Mouse (Mus musculus) kidney, adult 11 months (tissue): ENCODE data around the gene Creb5.

Experiments used
- DNase-seq: peaks from one replicate; pipeline ENCODE4 v3.0.0; 2022

The Creb5 gene

DNA sequence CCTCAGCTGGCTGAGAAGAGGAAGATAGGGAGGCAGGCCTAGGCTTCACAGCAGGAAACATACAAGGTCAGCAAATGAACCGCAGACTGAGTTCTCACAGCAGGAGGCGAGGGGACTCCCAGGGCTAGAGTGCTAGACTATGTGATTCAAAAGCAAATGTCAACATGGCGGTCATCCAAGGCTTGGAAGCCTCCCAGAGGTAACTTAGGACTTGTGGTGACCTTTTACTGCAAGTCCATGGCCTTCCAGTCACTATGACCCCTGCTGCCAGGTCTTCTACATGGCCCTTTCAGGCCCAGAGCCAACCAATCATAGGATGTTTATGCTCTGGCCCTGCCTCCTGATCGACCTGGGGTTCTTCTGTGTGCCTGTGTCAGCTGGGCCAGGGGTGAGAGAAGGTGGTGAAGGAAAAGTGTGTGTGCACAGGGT lies 209.3 kb downstream of the Creb5 start:
- DNase-seq = peak; percentile 88

DNA sequence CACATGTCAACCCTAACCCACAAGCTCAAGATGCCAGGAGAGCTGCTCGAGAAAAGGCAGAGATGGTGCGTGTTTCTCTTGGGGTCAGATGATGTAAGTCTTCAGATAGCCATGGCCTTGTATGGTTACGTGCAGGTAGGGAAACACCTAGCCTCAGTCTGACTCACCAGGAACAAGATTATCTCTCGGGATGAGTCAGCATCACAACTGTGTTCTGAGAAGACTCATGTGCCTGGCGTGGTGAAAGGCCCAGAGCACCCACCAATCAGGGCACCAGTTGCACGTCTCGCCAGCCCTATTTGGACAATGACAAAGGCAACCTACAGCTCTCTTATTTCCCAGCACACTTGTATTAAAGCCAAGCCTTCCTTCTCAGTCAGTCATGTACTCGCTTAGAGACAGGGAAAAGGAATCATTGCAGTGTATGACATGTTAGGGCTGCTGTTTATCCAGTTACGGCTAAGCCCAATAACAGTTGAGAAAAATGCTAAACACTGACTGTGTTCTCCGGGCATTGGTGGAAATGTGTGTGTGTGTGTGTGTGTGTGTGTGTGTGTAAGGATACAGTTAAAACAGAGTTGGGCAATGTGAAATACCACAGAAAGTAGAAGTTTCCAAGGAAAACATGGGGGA lies 210.9 kb downstream of the Creb5 start:
- DNase-seq = no peak

DNA sequence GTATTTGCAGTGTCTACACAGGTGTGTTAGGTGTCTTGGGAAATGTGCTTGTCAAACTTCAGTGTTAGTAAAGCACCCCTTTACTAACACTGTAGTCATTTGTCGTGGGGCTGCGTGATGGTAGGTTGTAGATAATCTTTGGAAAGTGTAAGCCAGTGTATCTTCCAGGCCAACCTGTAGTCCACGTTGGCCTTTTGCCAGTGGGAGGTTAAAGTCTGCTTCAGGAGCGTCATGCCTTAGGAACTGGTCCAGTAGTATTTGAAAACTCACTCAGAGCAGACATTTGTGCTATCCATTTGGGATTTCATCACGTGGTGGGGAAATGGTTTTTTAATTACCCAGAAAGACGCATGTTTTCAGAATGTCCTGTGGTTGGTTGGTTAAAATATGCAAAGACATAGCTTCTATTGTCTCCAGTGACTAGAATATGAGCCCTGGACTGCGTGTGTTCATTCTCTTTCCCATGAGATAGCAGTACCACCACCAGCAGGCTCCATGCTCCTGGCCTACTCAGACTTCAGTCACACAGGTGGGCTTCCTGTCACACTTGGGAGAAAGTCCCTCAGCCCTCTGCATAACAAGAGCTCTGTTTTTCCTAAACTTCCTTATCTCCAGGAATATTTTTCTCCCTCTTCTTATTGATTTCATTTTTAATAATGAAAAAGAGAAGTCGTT lies 212.7 kb downstream of the Creb5 start:
- peak; percentile 22 for DNase-seq

DNA sequence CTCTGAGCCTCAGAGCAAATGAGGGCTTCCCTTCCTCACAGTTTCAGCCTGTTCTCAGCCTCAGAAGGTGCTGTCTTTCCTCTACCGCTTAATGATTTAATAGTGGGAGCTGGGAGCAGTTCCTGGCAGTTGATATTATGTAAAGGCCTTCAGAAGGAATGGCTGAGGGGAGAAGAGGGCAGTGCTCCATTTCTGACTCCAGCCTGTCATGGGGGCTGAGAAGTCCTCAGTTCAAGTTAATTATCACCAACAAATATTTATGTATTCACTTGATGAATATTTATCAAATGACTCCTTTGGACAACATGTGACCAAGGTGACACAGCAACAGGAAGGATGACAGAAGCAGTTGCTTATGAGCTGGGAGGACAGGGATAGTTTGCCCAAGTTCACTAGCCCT lies 214.2 kb downstream of the Creb5 start:
- peak; percentile 48 for DNase-seq

DNA sequence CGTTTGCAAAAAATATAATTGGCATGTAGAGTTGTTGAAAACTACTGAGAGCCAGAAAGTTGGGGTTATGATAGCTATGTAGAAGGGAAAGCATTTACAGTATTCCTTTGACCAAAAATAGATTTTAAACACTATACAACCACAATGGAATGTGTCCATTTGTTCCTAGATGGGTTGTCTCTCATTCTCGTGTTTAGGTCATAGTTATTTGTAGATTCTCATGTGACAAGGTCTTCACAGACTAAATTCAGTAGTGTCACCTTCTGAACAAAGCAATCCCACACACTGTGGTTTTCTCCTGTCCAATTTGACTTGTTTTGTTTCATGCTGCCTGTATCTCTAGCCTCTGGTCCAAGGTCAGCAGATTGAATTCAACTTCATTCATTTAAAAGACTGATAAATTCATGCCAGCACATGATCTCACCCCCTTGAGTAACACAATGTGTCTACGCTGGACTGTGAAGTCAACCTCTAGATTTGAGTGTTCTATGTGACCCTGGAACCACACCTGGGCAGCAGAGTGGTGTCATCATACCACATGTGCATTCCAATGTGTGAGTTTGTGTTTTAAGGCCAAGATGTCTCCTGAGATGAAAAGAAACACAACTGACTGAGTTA lies 220.0 kb downstream of the Creb5 start:
- DNase-seq = no peak

DNA sequence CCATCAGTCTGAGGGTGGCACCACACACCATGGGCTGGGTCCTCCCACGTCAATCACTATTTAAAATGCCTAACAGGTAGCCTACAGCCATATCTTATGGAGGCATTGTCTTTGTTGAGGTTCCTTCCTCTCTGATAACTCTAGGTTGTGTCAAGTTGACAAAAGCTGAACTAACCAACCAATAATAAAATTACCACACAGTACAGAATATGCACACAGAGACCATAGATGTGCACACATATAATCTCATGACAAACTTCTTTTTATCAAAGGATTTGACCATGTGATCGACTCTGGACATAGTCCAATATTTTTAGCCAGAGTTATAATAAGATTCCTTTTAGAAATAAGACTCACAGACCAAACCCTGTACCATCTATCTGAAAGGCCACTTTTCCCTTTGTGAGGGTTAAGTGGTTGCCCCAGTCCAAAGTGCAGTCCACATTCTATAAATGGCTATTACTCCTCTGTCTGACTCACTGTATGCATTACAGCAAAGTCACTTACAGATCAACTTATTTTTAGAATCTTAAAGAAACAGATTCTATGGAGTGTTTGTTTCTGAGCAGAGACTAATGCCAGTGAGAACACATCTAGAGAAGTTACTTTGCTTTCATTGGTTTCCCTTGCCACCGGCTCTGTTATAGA lies 221.9 kb downstream of the Creb5 start:
- no peak for DNase-seq

DNA sequence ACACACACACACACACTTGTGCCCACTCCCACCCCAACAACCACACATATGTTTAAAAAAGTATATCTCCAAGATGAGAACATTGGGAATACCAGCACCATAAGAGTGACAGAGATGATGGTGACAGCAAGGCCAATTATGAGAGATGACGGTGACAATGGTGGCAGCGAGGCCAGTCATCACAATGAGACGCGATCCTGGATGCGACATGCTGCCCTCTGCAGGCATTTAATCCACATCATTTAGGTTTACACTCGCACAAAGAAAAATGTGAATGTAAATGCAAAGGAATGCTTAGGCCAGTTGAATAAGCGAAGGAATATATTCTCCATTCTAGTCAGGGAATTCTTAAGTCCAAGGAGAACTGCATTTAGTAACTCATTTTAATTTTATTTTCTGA lies 222.9 kb downstream of the Creb5 start:
- DNase-seq = no peak

DNA sequence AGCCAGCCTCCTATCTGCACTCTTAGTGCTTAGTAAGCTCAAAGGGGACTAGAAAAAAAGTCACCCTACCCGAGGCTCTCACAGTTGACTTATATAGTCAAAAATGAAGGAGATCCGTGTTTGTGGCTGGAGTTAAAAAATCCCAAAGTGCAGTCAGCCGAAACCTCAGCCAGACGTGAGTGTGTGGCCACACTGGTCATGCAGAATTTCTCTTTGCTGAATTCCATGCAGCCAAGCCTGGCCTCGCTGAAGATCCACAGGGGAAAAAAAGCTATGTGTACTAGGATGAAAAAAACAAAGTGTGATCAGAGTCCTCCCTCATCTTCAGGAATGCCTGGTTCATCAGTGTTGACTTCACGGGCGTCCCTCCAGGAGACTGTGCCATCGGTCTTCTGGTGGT lies 225.2 kb downstream of the Creb5 start:
- no peak for DNase-seq

DNA sequence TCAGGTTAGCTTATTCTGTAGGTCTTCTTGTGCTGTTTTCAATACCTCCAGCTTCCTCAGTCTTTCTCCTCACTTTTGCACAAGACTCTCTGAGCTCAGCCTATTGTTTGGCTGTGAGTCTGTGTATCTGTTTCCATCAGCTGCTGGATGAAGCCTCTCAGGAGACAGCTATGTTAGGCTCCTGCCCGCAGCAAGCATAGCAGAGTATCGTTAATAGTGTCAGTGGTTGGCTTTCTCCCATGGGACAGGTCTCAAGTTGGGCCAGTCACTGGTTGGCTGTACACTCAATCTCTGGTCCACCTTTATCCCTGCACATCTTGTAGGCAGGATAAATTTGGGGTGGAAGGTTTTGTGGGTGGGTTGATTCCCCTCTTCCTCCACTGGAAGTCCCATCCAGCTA lies 226.3 kb downstream of the Creb5 start:
- DNase-seq = no peak

DNA sequence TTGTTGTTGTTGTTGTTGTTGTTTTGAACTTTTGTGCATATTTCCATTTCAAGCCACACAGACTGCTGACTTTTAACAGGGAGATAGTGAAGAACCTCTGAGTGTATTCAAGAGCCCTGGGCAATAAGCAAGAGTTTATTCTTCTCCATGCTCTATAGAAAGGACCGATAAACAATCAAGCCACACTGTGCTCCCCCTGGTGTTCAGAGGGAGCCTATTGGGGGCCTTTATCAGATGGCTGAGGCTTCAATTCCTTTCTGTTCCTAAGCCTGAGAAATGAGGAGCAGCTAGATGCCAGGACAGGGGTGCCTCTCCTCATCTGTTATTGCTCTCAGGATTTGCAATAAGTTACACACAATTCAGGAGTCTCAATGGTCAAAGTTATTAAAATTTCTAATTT lies 227.8 kb downstream of the Creb5 start:
- no peak for DNase-seq

DNA sequence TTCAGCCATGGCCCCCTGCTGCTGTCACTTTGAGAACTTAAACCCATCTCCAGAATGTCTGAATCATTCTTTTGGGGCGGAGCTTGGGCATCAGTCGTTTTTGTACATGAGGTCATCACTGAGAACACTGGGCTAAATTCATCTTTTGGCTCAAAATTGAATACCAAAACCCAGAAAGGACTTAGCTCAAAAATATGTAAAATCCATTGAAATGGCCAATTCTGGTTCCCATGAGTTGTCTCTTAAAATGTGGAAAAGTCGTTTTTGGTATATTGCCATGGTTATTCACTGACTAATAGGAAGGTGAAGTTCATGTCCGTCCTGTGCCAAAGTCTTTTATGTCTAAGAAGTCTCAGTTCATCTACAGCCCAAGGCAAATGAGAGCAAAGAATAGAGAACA lies 228.5 kb downstream of the Creb5 start:
- DNase-seq = no peak

DNA sequence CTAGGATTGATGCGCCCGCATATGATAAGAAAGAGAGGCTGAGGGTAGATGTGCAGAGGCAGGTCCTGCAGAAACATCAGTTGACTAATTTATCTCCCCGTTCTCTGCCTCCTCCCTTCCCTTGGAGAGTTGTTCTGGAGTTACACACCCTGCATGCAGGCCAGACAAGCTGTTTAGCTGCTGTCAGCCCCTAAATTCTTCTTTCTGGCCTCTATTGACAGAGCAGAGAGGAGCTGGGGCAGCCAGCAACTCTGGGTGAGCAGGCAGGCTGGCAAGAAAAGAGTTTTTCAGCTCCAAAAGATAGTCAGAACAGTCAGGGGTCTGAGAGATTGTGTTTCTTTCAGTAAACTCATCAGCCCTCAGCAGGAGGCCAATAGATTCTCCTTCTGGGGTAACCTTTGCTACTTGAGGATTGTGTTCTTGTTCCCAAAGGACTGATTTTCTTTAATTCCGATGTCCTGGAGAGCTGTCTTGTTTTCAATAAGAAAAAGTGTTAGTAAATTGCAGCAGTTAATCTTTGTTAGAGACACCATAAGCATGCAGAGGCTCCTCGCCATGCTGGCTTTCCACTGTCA lies 230.4 kb downstream of the Creb5 start:
- DNase-seq = no peak

DNA sequence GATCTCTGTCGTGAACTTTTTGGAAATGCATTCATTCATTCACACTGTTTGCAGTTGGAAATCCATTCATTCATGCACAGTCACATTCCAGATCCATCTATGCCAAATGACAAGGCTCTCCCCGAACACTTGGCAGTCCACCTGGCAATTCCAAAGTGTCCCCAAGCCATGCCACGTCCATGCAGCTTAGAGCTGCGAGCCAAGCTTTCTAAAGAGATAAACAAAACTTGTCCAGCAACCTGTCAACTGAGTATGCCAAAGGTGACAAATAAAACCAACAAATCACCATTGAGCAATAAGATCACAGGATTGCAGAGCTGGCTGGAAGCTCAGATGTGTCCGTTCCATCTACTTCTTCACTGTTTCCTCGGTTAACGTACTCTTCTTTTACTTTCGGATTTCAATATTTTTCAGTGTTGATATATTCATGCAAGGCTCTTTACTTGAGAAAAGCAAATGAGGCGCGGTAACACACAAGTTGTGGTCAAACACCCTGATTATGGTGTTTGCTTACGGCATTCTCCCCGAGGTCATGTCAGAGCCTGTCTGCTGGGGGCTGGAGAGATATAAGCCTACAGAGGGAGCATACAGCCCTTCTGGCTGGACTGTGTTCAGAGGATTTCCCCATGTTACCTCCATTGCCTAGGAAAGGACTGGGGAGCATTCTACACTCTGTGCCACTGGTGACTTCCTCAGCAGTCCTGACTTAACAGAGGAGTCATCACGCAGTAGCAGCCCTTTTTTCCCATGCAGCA lies 236.8 kb downstream of the Creb5 start:
- DNase-seq = no peak

DNA sequence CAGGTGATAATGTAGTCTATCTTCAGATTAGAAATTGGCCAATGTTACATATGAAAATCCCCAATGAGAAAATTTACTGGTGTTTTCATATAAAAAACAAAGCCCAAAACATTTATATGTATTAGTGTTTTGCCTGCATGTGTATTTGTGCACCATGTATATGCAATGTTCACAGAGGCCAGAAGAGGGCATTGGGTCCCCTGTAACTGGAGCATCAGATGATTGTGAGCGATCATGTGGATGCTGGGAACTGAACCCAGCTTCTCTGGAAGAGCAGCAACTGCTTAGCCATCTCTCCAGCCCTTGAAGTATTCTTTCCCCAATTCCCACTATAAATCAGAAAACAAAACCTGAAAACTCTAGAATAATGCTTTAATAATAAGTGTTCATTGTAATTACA lies 239.4 kb downstream of the Creb5 start:
- DNase-seq = no peak

DNA sequence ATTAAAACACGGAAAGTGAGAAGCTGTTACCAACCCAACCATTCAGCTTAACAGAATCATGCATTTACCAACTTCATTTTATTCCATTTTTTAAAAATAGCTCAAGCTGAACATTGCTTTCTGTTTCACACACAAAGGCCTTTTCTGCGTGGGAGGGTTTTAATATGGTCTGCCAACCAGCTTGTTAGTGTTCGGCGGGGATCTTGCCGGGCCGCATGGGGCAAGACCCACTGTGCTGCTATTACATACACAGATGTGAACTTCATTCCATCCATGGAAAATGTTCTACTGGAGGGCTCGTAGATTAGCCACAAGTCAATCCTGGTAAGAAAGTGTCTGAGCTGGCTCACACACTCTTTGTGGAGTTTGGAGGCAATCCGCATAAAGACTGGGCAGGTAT lies 243.7 kb downstream of the Creb5 start:
- no peak for DNase-seq

DNA sequence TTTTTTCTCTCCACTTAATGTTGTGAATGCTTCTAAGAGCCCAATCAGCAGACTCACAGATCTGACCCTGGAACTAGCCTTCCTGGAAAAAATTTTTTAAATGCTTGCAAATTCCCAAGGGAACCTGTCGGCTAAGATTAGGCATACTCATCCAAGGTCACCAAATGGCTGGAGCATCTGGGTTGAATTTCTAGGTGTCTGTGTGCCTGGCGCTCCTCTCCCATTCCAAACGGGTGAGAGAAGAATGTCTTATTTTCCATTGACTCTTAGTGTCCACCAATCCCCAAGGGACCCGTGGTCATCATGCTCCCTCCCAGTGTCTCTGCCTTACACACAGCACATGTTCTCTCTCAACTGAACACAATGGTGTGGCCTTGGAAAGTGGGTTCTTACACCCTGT lies 244.4 kb downstream of the Creb5 start:
- no peak for DNase-seq

DNA sequence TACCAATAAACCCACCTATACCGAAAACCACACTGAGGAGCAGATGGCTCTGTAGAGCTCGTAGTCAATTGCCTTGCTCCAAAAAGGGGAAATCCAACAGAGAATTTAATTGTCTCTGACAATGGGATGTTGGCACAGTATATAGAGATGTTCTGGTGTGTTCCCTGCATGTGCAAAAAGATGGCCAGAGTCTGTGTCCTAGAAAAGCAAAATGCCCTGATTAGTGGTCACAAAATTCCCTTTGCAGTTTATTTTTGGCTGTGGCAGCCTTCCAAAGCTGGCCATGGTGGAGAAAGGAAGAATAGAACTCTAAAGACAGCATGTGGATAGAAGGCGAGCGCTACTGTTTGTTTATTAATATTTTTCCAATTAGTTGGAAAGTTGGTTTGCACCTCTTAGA lies 250.5 kb downstream of the Creb5 start:
- no peak for DNase-seq

DNA sequence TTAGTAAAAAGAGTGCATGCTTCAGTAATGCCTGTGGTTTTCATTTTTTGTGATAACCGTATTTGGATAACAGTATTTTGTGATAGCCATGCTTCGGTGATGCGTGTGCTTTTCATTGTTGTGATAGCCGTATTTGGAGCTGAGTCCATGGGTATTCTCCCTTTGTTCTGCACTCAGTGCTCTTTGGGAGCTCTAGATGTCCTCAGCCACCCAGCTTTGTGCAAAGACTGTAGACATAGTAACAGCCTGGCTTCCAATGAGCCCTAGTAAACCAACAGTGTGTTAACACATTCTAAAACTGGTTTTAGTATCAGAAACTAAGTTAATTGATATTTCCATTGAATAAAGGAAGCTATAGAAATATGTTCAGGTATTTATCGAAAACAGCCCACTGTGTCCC lies 254.7 kb downstream of the Creb5 start:
- no peak for DNase-seq

DNA sequence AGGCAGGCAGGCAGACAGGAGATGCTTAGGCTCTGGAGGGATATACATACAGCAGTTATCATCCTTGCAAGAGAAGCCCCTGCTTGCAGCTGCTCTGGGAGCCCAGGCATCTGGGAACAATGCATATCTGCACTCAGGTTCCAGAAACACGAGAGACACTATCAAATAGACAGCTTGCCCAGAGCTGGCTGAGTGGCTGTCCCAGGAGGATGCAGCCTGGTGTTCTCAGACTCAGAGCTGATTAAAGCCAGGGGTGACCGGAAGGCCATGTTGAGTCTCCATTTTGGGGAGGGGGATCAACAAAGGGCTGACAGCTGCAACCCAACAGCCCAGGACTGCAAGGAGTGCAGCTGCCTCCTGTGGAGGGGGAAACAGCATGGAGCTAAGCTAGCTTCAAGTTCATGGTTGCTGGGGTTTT lies 258.4 kb downstream of the Creb5 start:
- DNase-seq = no peak

DNA sequence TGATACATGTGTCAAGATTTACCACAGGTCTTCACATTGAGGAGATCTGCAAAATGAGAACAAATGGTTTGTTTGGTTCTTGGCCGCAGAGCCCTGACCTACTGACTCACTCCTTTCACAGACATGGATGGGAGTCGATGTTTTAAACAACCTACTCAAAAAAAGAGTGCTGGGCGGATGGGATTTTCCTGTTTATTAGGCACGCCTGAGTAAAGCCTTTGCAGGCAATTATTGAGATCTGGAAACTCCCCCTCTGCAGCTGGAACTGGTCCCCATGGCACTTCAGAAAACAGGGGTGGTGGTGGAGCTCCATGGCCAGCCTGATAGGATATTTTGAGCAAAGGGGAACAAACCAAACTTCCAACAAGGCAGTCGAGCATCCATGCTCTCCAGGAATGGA lies 258.9 kb downstream of the Creb5 start:
- no peak for DNase-seq

DNA sequence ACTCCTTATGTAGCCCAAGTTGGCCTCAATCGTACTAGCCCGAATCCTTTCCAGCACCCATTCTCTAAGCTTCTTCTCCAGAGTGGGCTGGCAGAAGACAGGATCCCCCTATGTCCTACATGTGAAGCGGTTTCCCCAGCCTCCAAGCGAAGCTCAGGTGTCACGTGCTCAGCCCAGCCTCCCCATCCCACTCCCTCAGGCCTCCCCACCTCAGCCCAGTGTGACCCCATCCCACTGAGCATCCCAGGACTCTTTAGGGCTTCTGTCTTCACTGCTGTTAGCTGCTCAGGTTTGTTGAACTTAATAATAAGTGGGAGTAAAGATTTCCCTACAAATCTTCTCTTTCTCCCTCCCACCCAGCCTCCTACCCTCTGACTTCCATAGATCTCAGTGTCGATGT lies 261.2 kb downstream of the Creb5 start:
- no peak for DNase-seq

DNA sequence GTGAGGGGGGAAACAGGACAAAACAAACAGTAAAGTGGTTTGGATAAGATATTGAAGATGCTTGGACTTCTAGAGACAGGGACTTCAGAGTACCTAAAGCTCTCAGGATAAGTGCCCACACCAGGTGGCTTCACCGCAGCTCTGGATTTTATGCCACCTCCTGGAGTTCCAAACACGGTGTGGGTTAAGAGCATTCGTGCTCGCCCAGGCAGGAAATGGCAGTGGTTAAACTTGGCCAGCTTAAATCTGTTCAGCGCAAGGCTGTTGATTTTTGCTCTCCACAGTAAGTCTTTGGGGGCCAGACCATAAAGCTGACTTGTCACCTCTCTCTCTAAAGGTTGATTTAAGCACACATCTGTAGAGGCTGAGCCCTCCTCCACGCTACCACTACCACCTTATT lies 262.3 kb downstream of the Creb5 start:
- DNase-seq = no peak

DNA sequence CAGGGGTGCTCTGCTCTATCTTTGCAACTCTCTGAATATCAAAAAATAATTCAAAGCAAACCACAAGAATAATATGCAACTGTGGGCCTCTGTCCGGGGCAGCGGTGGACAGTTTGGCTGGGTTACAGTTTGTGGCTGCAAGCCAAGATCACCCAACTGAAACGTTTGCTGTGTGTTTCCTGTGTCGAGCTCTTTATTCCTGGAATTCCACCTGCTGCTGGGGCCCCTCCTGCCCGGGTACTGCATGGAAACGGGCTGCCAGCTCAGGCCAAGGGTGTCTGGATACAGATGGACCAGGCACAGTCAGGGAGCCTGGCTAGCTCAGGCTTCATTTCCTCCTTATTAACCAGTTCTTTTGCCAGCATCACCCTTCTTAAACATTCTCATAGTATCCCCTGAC lies 269.0 kb downstream of the Creb5 start:
- peak; percentile 52 for DNase-seq
